Mouse (Mus musculus) limb, embryonic 14.5 days (tissue): ENCODE measurements at regions not wholly inside any gene's neighbourhood (a gene's known extent, or its start where the extent isn't known, plus 50 kb on each side); places are given as distances from the start of the nearest gene placed in this dataset.

Source experiments
- ATAC-seq: fragments of 200-750 bp; cut with Nextera tagmentation; 2 replicates; pipeline ENCODE4 v1.8.0; 2017; ENCODE audit warnings: low read depth, moderate number of reproducible peaks, moderate TSS enrichment; ENCODE audit not compliant: low FRiP score
- DNase-seq: peaks from one replicate; pipeline ENCODE4 v3.0.0-alpha.2; 2015; ENCODE audit warnings: low spot score
- H3K27ac ChIP-seq: fragments of 300-500 bp; sonication (generic); replicated peaks from 2 replicates; pipeline ENCODE4 v1.5.1; 2014; ENCODE audit warnings: low read depth, mild to moderate bottlenecking, low read length, moderate library complexity, mixed read lengths
- H3K27me3 ChIP-seq: fragments of 300-500 bp; sonication (generic); 2 replicates; pipeline ENCODE4 v1.6.1; 2014; ENCODE audit warnings: low read length, mixed read lengths; ENCODE audit not compliant: control insufficient read depth, insufficient read depth
- H3K36me3 ChIP-seq: fragments of 300-500 bp; sonication (generic); 2 replicates; pipeline ENCODE4 v1.6.1; 2014; ENCODE audit warnings: mild to moderate bottlenecking, low read length, moderate library complexity, mixed read lengths; ENCODE audit not compliant: control insufficient read depth, insufficient read depth
- H3K4me1 ChIP-seq: fragments of 300-500 bp; sonication (generic); 2 replicates; pipeline ENCODE4 v1.6.1; 2014; ENCODE audit warnings: antibody characterized with exemption, low read length, mixed read lengths; ENCODE audit not compliant: control insufficient read depth, insufficient read depth
- H3K4me2 ChIP-seq: fragments of 300-500 bp; sonication (generic); replicated peaks from 2 replicates; pipeline ENCODE4 v1.6.1; 2014; ENCODE audit warnings: low read depth, mild to moderate bottlenecking, low read length, moderate library complexity; ENCODE audit not compliant: severe bottlenecking
- H3K4me3 ChIP-seq: fragments of 300-500 bp; sonication (generic); replicated peaks from 2 replicates; pipeline ENCODE4 v1.5.1; 2014; ENCODE audit warnings: low read length
- H3K9ac ChIP-seq: fragments of 300-500 bp; sonication (generic); 2 replicates; pipeline ENCODE4 v1.6.1; 2014; ENCODE audit warnings: mild to moderate bottlenecking, low read depth, low read length, moderate library complexity; ENCODE audit not compliant: severe bottlenecking
- H3K9me3 ChIP-seq: fragments of 300-500 bp; sonication (generic); 2 replicates; pipeline ENCODE4 v1.6.1; 2016; ENCODE audit warnings: low read length; ENCODE audit not compliant: control insufficient read depth
- POLR2A ChIP-seq: fragments of 200-500 bp; IDR thresholded peaks from 2 replicates; pipeline ENCODE4 v1.8.0; 2012; ENCODE audit warnings: inconsistent platforms, mild to moderate bottlenecking, moderate library complexity, borderline replicate concordance; ENCODE audit not compliant: insufficient read depth, insufficient read length; ENCODE audit errors: extremely low read depth
- WGBS: fragments of 180-500 bp; shearing (Covaris S2); extraction: QIAGEN DNeasy Blood & Tissue Kit; methylation state at CpG from one replicate; pipeline ENCODE4 v1.1.7; 2014; 5-methylcytosine and 5-hydroxymethylcytosine counted together

- H3K4me3 ChIP-seq = no peak overlapping the region
- H3K4me1 ChIP-seq = no peaks in the 10 kb centered on the region
- H3K9ac ChIP-seq = no peak overlapping the region
- H3K27me3 ChIP-seq = no peaks in the 10 kb centered on the region
- H3K27ac ChIP-seq = no peak overlapping the region
- H3K36me3 ChIP-seq = no peaks in the 10 kb centered on the region
- no peak for DNase-seq
- TF ChIP-seq POLR2A = no peak
- 71% methylated on average over 3 of the region's 3 CpGs for WGBS
- no peak for ATAC-seq
- no peaks in the 10 kb centered on the region for H3K9me3 ChIP-seq
- H3K4me2 ChIP-seq = no peak overlapping the region
Observed at GRCm38 (mm10) chr15:28126846-28127245, 76.7 kb upstream of the Dnah5 start.

GRCm38 (mm10) chr15:28129536-28129935 lies 74.0 kb upstream of the Dnah5 start:
- TF ChIP-seq POLR2A = no peak
- WGBS = 94% methylated on average over 7 of the region's 7 CpGs
- no peaks in the 10 kb centered on the region for H3K27me3 ChIP-seq

GRCm38 (mm10) chr15:28131546-28131945 lies 72.0 kb upstream of the Dnah5 start:
- Histone ChIP-seq H3K27me3 (no peaks in the 10 kb centered on the region), H3K9ac (no peak overlapping the region), H3K4me3 (no peak overlapping the region), H3K4me1 (0 out of 2 replicates have a peak, but pooled peaks cover 3% of the 10 kb centered on the region), H3K4me2 (no peak overlapping the region), H3K36me3 (no peaks in the 10 kb centered on the region), H3K27ac (no peak overlapping the region), H3K9me3 (no peaks in the 10 kb centered on the region)
- WGBS = 91% methylated on average over 4 of the region's 4 CpGs
- no peak for TF ChIP-seq POLR2A
- DNase-seq (no peak), ATAC-seq (no peak)

More at GRCm38 (mm10) chr15:28129536-28129935, 74.0 kb upstream of the Dnah5 start:
- no peaks in the 10 kb centered on the region for H3K36me3 ChIP-seq
- no peak overlapping the region for H3K4me2 ChIP-seq
- 0 out of 2 replicates have a peak, but pooled peaks cover 3% of the 10 kb centered on the region for H3K4me1 ChIP-seq
- H3K9me3 ChIP-seq = no peaks in the 10 kb centered on the region
- no peak for ATAC-seq
- H3K4me3 ChIP-seq = no peak overlapping the region
- no peak overlapping the region for H3K9ac ChIP-seq
- no peak for DNase-seq
- H3K27ac ChIP-seq = no peak overlapping the region

- ATAC-seq = peak; percentile 72
- no peaks in the 10 kb centered on the region for H3K27me3 ChIP-seq
- no peak overlapping the region for H3K9ac ChIP-seq
- no peaks in the 10 kb centered on the region for H3K36me3 ChIP-seq
- no peak overlapping the region for H3K27ac ChIP-seq
- no peak overlapping the region for H3K4me3 ChIP-seq
- H3K4me2 ChIP-seq = no peak overlapping the region
- 60% methylated on average over 10 of the region's 10 CpGs for WGBS
- peak; percentile 52 for DNase-seq
- TF ChIP-seq POLR2A = no peak
- H3K9me3 ChIP-seq = no peaks in the 10 kb centered on the region
- 0 out of 2 replicates have a peak, but pooled peaks cover 3% of the 10 kb centered on the region for H3K4me1 ChIP-seq
Observed at GRCm38 (mm10) chr15:28133171-28133810, 70.3 kb upstream of the Dnah5 start.

- Histone ChIP-seq H3K27me3 (no peaks in the 10 kb centered on the region), H3K9ac (no peak overlapping the region), H3K4me1 (0 out of 2 replicates have a peak, but pooled peaks cover 3% of the 10 kb centered on the region), H3K9me3 (no peaks in the 10 kb centered on the region), H3K27ac (no peak overlapping the region), H3K36me3 (no peaks in the 10 kb centered on the region), H3K4me2 (no peak overlapping the region), H3K4me3 (no peak overlapping the region)
- ATAC-seq (no peak), DNase-seq (no peak)
- TF ChIP-seq POLR2A = no peak
- WGBS = 57% methylated on average over 2 of the region's 2 CpGs
Observed at GRCm38 (mm10) chr15:28134206-28134605, 69.3 kb upstream of the Dnah5 start.

GRCm38 (mm10) chr15:28138806-28139205 lies 64.7 kb upstream of the Dnah5 start:
- Histone ChIP-seq H3K4me2 (no peak overlapping the region), H3K9me3 (no peaks in the 10 kb centered on the region), H3K4me3 (no peak overlapping the region), H3K9ac (no peak overlapping the region), H3K27me3 (no peaks in the 10 kb centered on the region), H3K4me1 (no peaks in the 10 kb centered on the region), H3K36me3 (no peaks in the 10 kb centered on the region), H3K27ac (no peak overlapping the region)
- ATAC-seq = no peak
- 94% methylated on average over 2 of the region's 2 CpGs for WGBS
- no peak for DNase-seq
- TF ChIP-seq POLR2A = no peak
